In the genomic region with DNA sequence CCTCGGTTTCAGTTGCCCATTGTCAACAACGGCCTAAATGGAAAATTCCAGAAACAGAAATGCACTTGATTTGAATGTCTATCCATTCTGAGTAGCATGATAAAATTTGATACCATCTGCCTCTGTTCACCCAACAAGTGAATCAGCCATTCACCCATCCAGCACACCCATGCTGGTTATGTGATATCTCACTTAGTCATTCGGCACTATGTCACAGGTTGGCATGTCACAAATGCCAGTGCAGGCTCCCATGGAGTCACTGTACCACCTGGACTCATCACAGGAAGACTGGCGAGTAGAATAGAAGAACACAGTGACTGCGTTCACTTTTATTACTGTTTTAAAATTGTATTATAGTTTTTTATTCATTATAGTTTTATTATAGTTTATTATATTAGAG, we compare ENCODE assay signal across 17 mouse cellular contexts.
"Had no signal": no experiment of that assay in that cellular context is flagged by ENCODE, and none has a peak within 500 bp of the region (broad histone marks: within the 10 kb centered on the region; RNA-seq: fewer than 3 reads in every experiment).

No protein-coding gene starts in this region.

- ATAC-seq: hindbrain, embryonic 16.5 days; inflammation-experienced regulatory T-cells, adult 6 months; intestine, embryonic 15.5 days; intestine, postnatal 0 days; liver, embryonic 12.5 days had no signal

- DNase-seq: gastrocnemius, adult 2 months; gastrocnemius, postnatal 10 days; gastrocnemius, postnatal 25 days; heart, adult 18-20 months; heart, postnatal 10 days; heart, postnatal 4 days; kidney, adult 18-20 months; kidney, adult 9 months; kidney, postnatal 14 days; kidney, postnatal 36 days; left cerebral cortex, postnatal 4 days; lung, adult 18-20 months had no signal
